Mouse (Mus musculus) limb, embryonic 15.5 days (tissue): ENCODE results near the gene Vmn2r25. TPM values are rescaled to one million over a fixed set of nuclear protein-coding genes. Genes with fewer than 3 reads are reported as not detected.
"Not testable (repeated sequence)": the region's sequence is repeated elsewhere in the genome, so short reads cannot be mapped to it uniquely, and the experiment has no call there.

ENCODE experiments used
- ATAC-seq: fragments of 200-750 bp; cut with Nextera tagmentation; 2 replicates; pipeline ENCODE4 v1.8.0; 2017; ENCODE audit warnings: low read depth, moderate TSS enrichment; ENCODE audit not compliant: insufficient number of reproducible peaks, low FRiP score, low TSS enrichment
- H3K27ac ChIP-seq: fragments of 300-500 bp; sonication (generic); 2 replicates; pipeline ENCODE4 v1.5.1; 2015; ENCODE audit warnings: moderate library complexity, mild to moderate bottlenecking, inconsistent platforms
- H3K27me3 ChIP-seq: fragments of 300-500 bp; sonication (generic); 2 replicates; pipeline ENCODE4 v1.6.1; 2015; ENCODE audit warnings: inconsistent platforms
- H3K36me3 ChIP-seq: fragments of 300-500 bp; sonication (generic); 2 replicates; pipeline ENCODE4 v1.6.1; 2015; ENCODE audit warnings: inconsistent platforms
- H3K4me1 ChIP-seq: fragments of 300-500 bp; sonication (generic); 2 replicates; pipeline ENCODE4 v1.6.1; 2015; ENCODE audit warnings: inconsistent platforms
- H3K4me2 ChIP-seq: fragments of 300-500 bp; sonication (generic); 2 replicates; pipeline ENCODE4 v1.6.1; 2015; ENCODE audit warnings: mild to moderate bottlenecking, inconsistent platforms
- H3K4me3 ChIP-seq: fragments of 300-500 bp; sonication (generic); 2 replicates; pipeline ENCODE4 v1.5.1; 2015; ENCODE audit warnings: mild to moderate bottlenecking, inconsistent platforms
- H3K9ac ChIP-seq: fragments of 300-500 bp; sonication (generic); 2 replicates; pipeline ENCODE4 v1.6.1; 2015; ENCODE audit warnings: inconsistent platforms
- H3K9me3 ChIP-seq: fragments of 300-500 bp; sonication (generic); 2 replicates; pipeline ENCODE4 v1.6.1; 2016; ENCODE audit warnings: inconsistent platforms
- WGBS: fragments of 180-500 bp; shearing (Covaris S2); methylation state at CpG from one replicate; pipeline ENCODE4 v1.1.7; 2015; 5-methylcytosine and 5-hydroxymethylcytosine counted together
- polyA plus RNA-seq: library from polyadenylated mRNA; unstranded; fragments of >200 nt; fragmentation: Nextera tagmentation; extraction: Ambion mirVana; gene quantifications from 2 replicates; pipeline ENCODE4 v1.2.1, GENCODE M21; 2015

Vmn2r25 gene
- not detected in 2 replicates for polyA plus RNA-seq

- not testable (repeated sequence) for H3K4me3 ChIP-seq, H3K9me3 ChIP-seq, ATAC-seq, H3K4me1 ChIP-seq, H3K9ac ChIP-seq, H3K27me3 ChIP-seq, H3K4me2 ChIP-seq, H3K36me3 ChIP-seq, H3K27ac ChIP-seq
- 53% methylated on average over 2 of the region's 2 CpGs for WGBS
Measured at GRCm38 (mm10) chr6:123853363-123853762, at the start of gene Vmn2r25. Vmn2r25 (minus strand) TSS chr6:123853463.

DNA sequence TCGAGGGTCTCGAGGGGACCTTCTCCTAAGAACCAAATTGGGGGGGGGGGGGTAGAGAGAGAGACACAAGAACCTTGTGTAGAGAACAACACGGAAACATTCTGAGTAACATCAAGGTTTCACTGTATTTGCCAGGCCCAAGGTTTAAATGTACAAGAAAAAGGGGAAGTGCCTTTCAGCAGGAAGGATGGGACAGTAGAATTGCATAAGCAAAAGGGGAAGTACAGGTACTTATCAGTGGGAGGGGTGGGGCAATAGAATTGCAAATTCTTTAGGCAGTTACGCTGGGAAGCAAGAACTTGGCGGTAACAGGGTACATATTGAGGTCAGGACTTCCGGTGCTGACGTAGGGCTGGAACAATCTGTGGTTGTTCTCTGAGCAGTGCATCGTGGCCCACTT lies 33.3 kb downstream of the Vmn2r25 start:
- Histone ChIP-seq H3K4me1 (no peaks in the 10 kb centered on the region), H3K27me3 (no peaks in the 10 kb centered on the region), H3K9ac (no peak overlapping the region), H3K27ac (no peak overlapping the region), H3K9me3 (no peaks in the 10 kb centered on the region), H3K4me3 (no peak overlapping the region), H3K4me2 (no peak overlapping the region), H3K36me3 (no peaks in the 10 kb centered on the region)
- 82% methylated on average over 8 of the region's 8 CpGs for WGBS
- ATAC-seq, result no peak

GRCm38 (mm10) chr6:123810291-123810690 lies 43.0 kb downstream of the Vmn2r25 start:
- H3K27me3 ChIP-seq, H3K36me3 ChIP-seq, H3K4me3 ChIP-seq, H3K9ac ChIP-seq, H3K4me1 ChIP-seq, ATAC-seq, H3K27ac ChIP-seq, H3K4me2 ChIP-seq, H3K9me3 ChIP-seq: not testable (repeated sequence)

DNA sequence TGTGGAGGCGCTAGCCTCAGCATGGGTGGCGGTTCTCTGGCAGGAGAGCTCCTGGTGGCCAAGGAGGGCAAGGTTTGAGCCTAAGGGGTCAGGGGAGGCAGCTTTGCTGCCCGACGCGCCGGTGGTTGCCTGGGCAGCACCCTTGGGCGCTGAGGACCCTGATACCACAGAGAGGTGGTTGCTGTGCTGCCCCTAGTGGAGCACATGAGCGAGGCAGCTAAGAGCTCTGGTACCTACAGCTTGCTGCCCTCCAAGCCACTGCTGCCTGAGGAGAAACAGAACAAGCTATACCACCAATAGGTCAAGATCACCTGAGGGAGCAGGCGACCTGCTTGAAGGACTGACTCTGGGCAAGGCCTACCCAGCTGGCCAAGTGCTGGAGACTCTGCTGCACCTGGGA lies 59.5 kb downstream of the Vmn2r25 start:
- Histone ChIP-seq H3K27ac (no peak overlapping the region), H3K4me3 (no peak overlapping the region), H3K36me3 (no peaks in the 10 kb centered on the region), H3K9ac (no peak overlapping the region), H3K4me2 (no peak overlapping the region), H3K27me3 (no peaks in the 10 kb centered on the region), H3K4me1 (no peaks in the 10 kb centered on the region), H3K9me3 (no peaks in the 10 kb centered on the region)
- no peak for ATAC-seq
- 50% methylated on average over 9 of the region's 9 CpGs for WGBS

DNA sequence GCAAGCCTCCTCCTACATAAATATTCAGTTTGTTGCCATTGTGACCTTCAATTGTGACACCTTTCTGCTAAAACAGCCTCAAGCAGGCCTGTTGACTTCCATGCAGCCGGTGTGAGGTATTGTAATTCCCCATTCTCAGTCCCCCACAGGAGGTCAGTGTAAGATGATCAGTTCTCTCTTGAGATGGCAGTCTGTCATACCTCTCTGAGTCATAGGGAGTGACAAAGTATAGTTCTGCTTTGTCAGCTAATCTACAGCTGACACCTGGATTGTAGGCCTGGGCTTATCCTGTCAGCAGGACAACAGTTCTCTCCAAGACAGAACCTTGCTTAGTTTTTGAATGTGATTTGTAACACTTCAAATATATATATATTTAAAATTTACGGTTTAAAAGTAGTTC lies 68.4 kb downstream of the Vmn2r25 start:
- H3K27ac ChIP-seq, result no peak overlapping the region
- no peaks in the 10 kb centered on the region for H3K9me3 ChIP-seq
- no peak for ATAC-seq
- H3K9ac ChIP-seq, result no peak overlapping the region
- H3K27me3 ChIP-seq, result no peaks in the 10 kb centered on the region
- no peaks in the 10 kb centered on the region for H3K36me3 ChIP-seq
- WGBS, result 67% methylated on average over 2 of the region's 2 CpGs
- H3K4me1 ChIP-seq, result no peaks in the 10 kb centered on the region
- H3K4me2 ChIP-seq, result no peak overlapping the region
- H3K4me3 ChIP-seq, result no peak overlapping the region

GRCm38 (mm10) chr6:123778579-123778978 lies 74.7 kb downstream of the Vmn2r25 start, which contains the start of gene Vmn2r24:
Vmn2r24 (plus strand) TSS chr6:123778879.
- Histone ChIP-seq H3K36me3 (no peaks in the 10 kb centered on the region), H3K4me3 (no peak within 1 kb of the TSS), H3K9ac (no peak within 1 kb of the TSS), H3K27me3 (no peaks in the 10 kb centered on the region), H3K9me3 (no peaks in the 10 kb centered on the region), H3K4me1 (no peaks in the 10 kb centered on the region), H3K4me2 (no peak within 1 kb of the TSS), H3K27ac (no peak within 1 kb of the TSS)
- ATAC-seq, result no peak
- 60% methylated on average over 1 of the region's 1 CpGs for WGBS

Other genes starting within 250 kb of the Vmn2r25 start
- gene Vmn2r22, start 202.7 kb downstream of the Vmn2r25 start, polyA plus RNA-seq, result not detected in 2 replicates
- not detected in 2 replicates for gene Vmn2r23, start 150.8 kb downstream of the Vmn2r25 start, polyA plus RNA-seq
- not detected in 2 replicates for gene Vmn2r24, start 74.6 kb downstream of the Vmn2r25 start, polyA plus RNA-seq
- not detected in 2 replicates for gene Vmn2r26, start 171.1 kb upstream of the Vmn2r25 start, polyA plus RNA-seq